Mouse (Mus musculus) cerebellum, adult 18-20 months (tissue): ENCODE data around the gene Atp6v0a4.

Source experiments
- DNase-seq, 2 experiments: peaks; one replicate each; pipeline ENCODE4 v3.0.0; 2021

Gene Atp6v0a4

DNA sequence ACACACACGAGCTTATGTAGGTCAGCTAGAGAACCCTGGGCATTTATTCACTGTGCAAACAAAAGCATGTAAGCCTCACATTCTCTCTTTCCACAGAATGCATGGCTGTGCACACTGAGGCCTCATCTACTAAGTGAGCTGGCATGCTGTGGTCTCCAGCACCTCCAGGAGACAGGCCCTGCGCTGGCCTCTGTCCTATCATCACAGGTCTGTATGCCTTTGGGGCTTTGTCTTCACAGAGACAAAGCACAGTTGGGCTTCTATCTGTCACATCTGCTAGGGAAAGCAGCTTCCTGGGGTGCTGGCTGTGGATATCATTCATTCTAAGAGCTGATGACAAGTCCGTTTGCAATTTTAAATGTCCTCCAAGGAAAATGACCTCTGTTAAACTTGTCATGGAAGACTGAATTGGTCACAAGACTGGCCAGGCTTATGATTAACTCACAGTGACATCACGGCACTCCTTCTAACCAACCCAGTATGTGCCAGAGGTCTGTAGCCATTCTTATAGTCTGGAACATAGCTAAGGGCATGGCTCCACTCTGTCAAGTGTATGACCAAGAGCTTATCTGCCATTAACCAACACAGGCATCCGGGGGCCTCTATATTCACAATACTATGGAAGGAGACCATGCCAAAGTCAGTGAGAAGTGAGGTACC, 52.1 kb downstream of the Atp6v0a4 start:
- no peak for DNase-seq

DNA sequence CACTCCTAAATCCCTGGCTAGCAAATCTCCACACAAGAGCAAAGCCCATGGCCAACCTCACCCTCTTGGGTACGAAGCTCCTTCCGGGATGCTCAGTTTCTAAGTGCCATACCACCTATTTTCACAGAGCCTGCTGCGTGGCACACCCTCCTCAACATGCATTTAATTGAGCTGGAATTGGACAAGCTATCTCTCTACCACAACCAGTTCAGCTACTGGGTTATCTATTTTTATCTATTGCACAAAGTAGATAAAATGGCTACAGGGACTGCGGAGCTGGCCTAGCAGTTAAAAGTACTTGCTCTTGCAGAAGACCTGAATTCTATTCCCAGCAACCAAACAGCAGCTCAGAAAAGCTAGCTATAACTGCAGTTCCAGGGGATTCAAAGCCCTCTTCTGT, 53.1 kb downstream of the Atp6v0a4 start:
- DNase-seq: no peak

DNA sequence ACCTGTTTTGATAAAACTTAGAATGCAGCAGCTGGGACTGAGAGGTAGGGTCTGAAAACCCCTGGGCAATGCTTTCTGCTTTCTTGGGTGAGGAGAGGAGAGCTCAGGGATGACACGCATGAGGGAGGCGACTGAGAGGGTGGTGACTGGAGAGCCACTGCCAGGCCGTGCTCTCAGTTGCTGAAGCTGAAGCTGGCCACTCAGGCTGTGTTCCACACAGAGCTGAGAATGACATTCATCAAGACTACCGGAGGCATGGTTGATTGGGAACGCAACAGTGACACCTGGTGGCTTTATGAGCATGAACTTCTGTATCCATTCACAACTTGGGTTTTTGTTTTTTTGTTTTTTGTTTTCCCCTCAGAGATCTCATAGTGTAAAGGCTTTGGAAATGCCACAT, 58.2 kb downstream of the Atp6v0a4 start:
- DNase-seq: peak; percentile 65 to 71

DNA sequence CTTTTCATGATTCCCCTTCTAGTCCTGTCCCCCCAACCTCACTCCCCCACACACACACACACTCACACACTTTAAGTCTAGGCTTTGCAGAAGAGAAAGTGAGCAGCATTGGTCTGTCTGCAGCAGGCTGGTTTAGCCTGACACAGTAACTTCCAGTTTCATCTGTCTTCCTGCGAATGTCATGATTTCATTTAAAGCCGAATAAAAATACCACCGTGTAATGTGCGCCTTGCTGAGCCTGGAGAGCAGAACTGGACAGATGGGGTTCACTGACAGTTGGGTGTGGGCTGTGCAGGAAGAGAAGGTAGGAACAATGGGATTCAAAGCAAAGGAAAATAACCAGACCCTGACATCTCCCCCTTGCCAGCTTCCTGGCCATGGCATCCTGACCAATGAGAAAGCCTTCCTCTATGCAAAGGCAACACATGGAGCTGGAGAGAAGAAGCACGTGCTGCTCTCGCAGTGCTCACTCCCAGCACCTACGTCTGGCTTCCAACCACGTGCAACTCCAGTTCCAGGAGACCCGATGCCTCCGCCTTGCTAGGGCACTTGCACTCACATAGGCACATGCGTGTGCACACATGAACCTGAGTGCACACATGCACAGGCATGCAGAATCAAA, 58.8 kb downstream of the Atp6v0a4 start:
- peak; percentile 18 to 31 for DNase-seq

DNA sequence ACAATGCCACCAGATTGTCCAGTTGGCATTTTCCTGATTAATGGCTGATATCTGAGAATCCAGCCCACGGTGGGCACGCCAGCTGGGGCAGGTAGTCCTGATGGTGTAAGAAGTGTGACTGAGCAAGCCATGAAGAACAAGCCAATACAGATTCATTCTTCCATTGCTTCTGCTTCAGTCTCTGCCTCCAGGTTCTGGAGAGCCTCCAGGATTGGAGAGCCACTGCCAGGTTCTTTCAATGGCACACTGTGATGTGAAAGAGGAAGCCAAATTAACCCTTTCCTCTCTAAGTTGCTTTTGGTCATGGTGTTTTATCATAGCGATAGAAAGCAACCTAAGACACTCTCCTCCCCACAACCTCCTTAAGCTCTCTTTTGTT, 59.3 kb downstream of the Atp6v0a4 start:
- peak; percentile 55 to 68 for DNase-seq

DNA sequence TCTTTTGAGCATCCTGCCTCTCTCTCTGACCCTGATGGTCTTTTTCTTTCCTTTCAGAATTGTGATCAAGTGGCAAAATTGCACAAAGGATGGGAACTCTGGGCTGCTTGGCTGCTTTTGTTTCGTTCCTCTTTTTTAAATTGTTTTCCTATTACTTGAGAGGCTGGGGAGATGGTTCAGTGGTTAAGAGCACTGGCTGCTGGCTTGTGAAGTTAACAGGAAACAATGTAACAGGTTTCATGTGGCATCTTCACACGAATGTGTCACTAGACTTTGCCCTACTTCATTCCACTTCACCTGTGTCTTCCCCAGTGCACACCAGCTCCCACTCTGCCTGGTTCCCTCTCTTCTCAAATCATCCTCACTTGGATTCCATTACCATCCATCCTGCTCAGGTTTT, 59.8 kb downstream of the Atp6v0a4 start:
- no peak for DNase-seq

DNA sequence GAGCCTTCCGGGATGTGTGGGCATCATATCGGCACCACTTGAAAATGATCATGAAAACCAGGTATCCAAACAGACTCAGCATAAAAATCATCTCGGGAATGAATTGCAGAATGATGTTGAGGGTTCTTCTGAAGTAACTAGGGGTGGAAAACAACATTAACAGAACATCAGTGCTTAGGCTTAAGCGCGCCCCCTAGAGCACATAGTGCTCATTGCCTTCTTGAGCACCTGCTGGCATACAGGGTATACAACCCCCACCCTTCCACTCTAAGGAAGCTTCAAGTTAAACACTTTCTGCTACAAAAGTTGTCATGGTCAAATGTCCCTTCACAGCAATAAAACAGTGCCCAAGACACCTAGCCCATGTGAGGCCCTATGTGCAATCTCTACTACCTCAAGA, 65.6 kb downstream of the Atp6v0a4 start:
- no peak for DNase-seq

DNA sequence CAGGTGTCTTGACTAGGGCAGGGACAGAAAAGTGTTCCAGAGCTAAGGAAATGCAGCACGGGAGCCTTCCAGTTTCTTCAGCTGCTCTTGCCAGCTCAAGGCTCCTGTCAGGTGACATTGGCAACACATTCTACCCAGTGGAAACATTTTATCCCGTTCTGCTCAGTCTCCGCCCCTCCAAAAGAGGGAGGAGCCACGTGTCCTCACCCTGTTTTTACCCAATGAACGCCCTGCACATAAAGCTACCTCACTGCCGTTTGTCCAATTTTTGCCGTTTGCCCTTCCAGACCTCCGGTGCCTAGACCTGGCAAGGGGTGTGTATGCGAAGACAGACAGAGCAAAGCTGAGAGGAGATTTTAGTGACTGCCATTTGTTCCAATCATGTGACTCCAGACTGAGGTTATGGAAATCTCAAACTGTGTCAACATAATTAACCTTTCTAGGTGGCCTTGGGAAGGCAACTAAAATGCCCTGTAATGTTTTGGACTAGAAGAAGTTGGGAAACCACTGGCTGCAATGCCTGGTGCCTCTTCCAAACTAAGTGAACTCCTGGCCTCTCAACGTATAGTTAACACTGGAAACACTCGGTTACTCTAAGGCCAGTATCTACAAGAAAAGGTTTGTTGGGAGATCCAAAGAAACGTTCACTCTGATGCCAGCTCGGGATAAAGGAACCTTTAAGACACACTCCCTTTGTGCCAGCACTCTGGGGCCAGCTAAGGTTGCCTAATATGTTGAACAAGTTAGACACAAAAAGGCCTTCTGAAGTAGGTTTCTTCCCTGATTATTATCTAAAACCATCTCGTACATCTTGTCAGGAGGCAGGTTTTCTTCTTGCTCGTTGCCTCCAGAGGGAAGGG, 68.7 kb downstream of the Atp6v0a4 start:
- no peak for DNase-seq

DNA sequence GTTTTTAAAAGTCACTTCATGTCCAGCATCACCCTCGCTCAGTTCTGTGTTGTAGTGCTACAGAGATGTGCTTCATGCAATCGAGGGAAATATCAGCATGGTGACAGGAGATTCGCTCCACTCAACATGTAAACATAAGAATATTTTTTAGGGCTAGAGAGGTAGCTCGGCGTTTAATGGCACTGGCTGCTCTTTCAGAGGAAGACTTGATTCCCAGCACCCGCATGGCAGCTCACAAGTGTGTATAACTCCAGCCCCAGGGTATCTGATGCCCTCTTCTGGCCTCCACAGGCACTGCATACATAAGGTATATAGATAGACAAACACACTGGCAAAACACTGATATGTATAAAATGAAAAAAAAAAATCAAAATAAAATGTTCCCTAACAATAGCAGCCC, 74.8 kb downstream of the Atp6v0a4 start:
- DNase-seq: no peak

DNA sequence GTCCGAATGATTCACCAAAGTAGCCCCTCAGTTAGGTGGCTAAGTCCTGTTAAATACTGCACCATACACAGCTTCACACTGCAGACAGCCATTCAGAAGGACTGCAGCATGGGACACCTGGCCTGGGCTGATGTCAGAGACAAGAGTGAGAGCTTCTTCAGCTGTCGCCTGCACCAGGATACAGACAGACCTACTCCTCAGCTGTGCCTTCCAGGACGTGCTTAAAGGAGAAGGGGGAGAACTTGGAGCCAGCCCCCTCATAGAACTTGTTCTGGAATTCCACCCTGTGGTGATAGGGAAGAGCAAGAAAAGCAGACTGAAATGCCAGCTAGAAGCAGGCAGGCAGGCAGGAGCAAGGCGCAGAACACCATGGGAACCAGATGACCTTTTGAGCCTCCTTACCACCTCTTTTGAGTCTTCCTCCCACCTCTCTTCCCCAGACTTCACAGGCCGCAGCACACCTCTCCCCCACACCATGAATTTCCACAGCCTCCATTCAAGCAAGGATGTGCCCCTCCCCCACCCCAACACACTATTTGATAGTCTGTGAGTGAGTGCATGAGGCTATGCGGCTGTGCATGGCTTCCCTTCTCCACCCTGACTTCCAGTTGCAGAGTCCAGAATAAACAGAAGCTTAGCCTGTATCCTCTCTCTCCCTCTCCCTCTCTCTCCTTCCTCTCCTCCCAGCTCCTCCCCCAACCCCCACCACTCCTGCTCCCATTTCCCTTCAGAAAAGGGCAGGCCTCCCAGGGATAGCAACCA, 75.4 kb downstream of the Atp6v0a4 start:
- DNase-seq: no peak

DNA sequence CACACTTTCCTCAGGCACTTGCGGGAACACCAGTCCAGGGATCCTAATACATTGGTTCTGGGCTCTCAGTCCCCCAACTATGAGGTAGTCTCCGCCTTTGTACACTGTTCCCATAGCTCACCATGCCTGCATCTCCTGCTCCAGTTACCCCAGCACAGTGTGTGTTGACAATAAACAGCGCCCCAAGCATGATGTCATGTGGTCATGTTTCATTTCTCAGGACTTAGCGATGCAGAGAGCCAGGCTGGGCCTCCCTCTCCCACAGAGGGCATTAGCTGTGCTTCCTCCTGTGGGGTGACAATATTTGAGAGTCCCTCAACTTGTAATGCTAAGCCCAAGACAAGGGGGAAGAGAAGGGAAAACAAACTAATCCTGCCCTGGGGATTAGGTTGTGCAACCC, 76.4 kb downstream of the Atp6v0a4 start:
- DNase-seq: no peak

DNA sequence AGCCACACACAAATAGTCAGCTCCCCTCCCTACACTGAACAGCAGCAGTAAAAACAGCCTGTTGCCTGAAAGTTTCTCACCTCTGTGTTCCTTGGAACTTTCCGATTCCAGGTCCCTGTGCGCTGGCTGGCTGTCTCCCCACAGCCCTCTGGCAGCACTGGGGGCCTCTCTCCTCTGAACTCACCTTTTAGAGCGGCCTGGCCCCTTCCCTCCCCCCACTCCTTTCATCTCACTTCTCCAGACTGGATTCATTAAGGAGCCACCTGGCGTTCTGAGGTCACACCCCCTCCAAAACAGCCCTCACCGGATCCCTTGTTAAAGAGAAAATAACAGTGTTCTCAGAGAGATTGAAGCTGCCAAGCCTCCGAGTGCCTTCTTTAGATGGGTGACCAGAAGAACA, 77.5 kb downstream of the Atp6v0a4 start, which contains the start of gene Svopl:
Gene Svopl (minus strand): TSS at position 159 of the 400 bp plus-strand sequence.
- DNase-seq: no peak

DNA sequence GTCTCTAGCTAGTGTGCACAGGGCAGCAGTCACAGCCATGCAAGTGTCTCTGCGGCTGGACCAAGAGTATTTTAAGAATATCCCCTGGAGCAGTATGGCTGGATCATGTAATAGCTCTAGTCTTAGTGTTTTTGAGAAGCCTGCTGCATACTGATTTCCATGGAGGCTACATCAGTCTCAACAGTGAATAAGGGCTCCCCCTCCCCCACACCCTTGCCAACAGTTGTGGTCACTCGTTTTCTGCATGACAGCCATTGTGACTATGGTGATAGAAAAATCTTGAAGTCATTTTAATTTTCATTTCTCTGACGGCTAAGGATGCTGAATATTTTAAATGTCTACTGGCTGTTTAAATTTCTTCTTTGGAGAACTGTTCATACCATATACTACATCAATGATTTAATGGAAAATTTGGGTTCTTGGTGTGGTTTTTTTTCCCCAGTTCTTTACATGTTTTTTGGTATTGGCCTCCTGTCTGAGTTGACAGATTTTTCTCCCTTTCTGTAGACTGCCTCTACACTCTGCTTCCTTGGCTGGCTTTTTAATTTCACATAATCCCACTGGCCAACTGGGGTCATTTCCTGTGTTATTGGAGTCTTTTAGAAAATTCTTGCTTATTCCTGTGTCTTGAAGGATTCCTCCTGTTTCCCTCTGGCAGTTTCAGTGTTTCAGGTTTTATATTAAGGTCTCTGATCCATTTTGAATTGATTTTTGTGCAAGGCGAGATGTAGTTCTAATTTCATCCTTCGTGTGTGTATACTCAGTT, 91.4 kb downstream of the Atp6v0a4 start:
- no peak for DNase-seq

DNA sequence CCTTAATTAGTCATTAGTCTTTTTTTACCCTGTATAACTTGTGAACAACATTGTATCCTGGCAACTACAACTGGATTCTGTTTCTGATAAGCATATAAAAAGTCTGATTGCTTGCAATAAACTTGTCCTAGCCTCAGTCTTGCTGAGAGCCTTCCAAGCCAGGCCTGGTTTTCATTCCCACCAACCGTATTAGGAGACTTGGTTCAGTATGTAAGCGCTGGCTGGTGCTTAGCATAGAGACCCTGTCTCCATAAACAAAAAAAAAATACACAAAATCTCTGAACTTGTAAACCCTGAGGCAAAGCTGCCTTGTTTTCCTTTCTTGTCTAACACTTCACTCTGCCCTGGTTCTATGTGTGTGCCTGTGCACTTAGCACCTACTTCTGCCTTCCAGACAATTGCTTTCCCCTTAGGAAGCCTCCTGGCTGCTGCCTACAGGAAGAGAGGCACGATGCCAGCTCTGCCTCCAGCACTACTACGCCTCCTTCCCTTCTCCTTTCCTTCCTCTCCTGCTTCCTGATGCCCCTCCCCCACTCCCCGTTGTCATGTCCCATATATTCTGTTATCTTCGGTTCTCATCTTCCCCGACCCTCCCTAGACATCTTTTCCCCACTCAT, 92.4 kb downstream of the Atp6v0a4 start:
- no peak for DNase-seq

DNA sequence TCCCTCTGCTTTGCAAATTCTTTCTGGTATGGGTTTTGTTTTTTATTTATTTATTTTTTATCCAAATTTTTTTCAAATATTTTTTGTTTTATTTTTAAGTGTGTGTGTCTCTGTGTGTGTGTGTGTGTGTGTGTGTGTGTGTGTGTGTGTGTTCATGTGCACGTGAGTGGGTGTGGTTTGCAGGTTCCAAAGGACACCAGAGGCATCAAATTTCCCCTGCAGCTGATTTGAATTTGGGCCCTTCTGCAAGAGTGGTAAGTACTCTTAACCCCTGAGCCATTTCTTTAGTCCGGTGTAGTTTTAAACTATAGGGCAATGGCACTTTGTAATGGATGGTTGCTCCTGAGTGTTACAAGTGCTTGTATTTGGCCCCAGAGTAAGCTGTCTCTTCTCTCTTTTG, 96.2 kb downstream of the Atp6v0a4 start:
- no peak for DNase-seq

DNA sequence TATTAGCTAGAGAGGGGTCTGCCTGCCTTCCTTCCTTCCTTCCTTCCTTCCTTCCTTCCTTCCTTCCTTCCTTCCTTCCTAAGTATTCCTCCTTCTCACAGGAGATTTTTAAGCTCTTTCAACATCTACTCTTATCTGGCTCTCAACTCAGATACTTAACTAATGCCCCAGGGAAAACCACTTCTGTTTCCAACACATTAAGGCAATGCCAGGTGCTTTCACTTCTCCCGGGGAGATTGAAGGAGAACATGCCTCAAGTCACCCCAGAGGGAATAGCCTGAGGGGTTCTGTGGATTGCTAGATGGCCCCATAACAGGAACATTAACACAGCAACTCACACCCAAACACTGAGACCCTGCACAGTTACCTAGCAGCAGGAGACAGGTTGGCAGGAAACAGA, 96.6 kb downstream of the Atp6v0a4 start:
- DNase-seq: no peak

DNA sequence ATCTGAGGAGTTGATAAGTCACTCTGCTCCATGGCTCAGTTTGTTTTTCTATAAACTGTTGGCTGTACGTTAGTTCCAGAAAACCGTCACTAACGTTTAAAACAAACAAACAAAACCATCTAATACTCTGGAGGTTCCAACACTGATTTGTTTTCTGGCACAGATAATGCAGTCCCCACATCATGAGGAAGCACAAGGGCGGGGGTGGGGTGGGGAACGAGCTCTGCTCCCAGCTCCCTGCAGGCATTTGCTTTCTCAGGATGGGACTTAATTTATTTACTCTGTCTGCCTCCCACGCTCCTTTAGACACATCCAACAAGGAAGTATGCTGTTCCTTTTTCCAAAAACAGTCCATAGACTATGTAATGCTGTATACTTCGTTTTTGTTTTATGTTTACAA, 101.1 kb downstream of the Atp6v0a4 start:
- no peak for DNase-seq

DNA sequence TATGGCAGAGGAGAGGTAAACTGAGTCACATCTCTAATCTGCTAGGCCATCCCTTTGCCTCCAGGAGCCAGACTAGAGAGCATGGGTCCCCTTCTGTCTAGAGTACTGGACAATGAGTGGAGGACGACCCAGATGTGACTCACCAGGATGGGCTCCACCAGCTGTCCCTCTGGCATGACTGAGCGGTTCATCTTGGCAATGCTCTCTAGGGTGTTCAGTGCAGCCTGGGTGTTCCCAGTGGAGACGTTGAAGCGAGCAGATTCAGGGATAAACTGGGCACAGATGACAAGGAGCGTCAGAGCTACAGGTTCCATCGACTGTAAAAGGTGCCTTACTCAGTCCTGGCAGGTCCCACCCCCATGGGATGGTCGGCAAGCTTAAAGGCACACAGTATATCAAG, 103.0 kb downstream of the Atp6v0a4 start:
- DNase-seq: no peak

DNA sequence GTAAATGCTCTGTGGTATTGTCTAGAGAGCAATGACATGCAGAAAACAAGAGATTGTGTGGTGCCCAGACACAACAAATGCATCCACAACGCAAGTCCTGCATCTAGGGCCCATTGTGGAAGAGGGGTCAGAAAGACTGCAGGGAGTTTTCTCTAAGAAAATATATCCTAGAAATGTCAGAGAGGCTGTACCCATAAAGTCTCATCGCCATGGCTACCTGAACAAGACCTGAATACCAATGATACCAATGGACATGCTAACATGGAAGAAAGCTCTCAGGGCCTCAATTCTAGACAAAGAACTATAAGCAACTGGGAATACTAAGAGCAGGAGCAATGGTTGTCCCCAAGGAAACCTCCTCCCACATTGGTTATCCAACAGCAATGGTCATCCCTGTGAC, 111.6 kb downstream of the Atp6v0a4 start:
- no peak for DNase-seq

DNA sequence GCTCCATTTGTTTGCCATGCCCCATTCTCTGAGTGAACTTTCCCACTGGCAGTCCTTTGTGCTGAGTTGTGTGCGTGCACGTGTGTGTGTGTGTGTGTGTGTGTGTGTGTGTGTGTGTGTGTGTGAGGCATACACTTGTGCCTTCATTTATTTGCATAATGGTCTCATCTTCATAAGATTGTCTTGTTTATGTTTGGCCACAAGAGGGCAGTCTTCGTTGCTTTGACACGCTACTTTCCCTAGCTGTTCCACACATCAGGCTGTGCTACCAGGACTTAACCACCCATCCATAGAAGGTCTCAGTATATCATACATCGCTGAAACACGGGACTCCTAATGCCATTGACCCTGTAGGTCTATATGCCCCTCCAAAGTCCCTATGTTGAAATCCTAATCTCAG, 116.9 kb downstream of the Atp6v0a4 start:
- DNase-seq: peak; percentile 41 to 48
